Mouse (Mus musculus) kidney, adult 2 months (tissue): ENCODE data around the gene Peli2.

Experiments
- CTCF ChIP-seq: fragments of 200-500 bp; conservative IDR thresholded peaks from 2 replicates; pipeline ENCODE4 v1.5.1; 2011; ENCODE audit warnings: low read depth, mild to moderate bottlenecking, control low read depth, low read length, moderate library complexity, mixed read lengths; ENCODE audit not compliant: insufficient read depth, insufficient read length
- POLR2A ChIP-seq: fragments of 200-500 bp; IDR thresholded peaks from one replicate; pipeline ENCODE4 v1.6.1; 2011; ENCODE audit warnings: low read depth, low read length, control low read depth

DNA sequence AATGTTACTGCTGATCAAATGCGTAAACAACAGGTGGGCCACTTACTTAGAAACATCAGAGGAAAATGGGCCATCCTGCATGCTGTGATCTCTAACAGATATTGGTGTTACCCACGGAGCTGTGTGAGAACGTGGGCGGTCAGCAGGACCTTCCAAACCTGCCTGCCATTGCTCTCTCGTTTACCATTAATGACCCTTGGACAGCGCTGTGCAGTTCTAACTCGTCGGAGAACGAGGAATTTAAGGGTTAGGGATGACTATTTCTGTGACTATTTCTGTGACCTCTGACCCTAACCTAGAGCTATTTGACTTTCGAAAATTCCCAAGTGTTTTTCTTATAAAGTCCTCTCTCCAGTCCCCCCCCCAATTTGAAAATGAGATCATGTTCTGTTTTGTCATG is 22.1 kb downstream of the Peli2 start:
- TF ChIP-seq POLR2A = no peak
- no peak for TF ChIP-seq CTCF
